8 mouse cellular contexts compared by ENCODE assay signal in the genomic region with DNA sequence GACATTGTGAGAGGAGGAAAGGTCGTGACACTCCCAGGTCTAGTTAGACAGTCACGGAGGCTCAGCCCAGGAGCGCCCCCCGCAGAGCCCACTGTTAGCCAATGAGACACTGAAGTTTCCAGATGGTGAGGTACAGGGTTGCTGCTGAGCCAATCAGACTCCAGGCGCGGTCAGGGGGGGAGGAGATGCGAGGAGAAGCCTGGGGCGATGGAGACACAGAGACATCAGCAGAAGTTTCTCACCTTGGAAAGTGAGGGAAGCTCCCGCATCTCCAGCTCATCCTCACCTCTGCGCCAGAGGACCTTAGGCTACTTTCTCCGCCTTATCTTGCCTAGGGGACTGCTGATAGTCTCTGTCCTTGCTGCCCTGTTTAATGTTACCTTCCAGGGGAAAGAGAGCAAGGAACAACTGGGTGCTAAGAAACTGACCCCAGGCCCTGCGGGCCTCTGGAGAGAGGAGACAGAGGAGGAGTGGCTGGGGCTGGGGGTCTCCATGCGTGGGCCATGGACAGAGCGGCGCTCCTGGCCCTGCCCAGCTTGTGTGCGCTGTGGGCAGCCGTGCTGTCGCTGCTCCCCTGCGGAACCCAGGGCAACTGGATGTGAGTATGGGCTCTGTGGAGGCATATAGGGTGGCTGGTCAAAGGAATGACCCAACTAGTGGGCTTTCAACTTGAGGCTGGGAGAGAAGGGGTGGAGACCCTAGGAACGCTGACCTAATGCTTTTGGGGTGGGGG. TPM values are rescaled to one million over a fixed set of nuclear protein-coding genes. Genes with fewer than 3 reads are reported as not detected.
DNase-seq lines count a peak whose midpoint lies in the region; ATAC-seq and TF ChIP-seq lines count a peak whose summit lies in the region.

Wnt16 (plus strand) TSS at position 224 of the 733 bp plus-strand sequence.

- WGBS in intestine, embryonic 16.5 days: 5% methylated on average over 20 of the region's 20 CpGs
- WGBS in liver, postnatal 0 days (ENCODE audit: insufficient replicate concordance): 5% methylated on average over 20 of the region's 20 CpGs
- WGBS in stomach, embryonic 15.5 days: 4% methylated on average over 20 of the region's 20 CpGs

- H3K27me3 ChIP-seq in intestine, embryonic 16.5 days (replicated peaks; ENCODE audit: control insufficient read depth, insufficient read depth, low read length): peaks cover 23% of the 10 kb centered on the region
- peaks cover 25% of the 10 kb centered on the region for H3K27me3 ChIP-seq in liver, postnatal 0 days (ENCODE audit: insufficient read depth, low read length)
- H3K27me3 ChIP-seq in stomach, embryonic 15.5 days (replicated peaks): peaks cover 8% of the 10 kb centered on the region

- TF ChIP-seq CTCF in embryonic fibroblast, embryonic 13.5 days (IDR thresholded peaks at IDR 0.05; ENCODE audit: borderline replicate concordance, insufficient read depth, low read length): no peak
- no peak for TF ChIP-seq CTCF in liver, postnatal 0 days (IDR thresholded peaks at IDR 0.05; ENCODE audit: low read depth)

- intact Hi-C loops in gastrocnemius, postnatal 14 days (cut with DNase I; ENCODE audit: low total_unique reads): no loop called here

- no peaks in the 10 kb centered on the region for H3K36me3 ChIP-seq in intestine, embryonic 16.5 days (ENCODE audit: control insufficient read depth, insufficient read depth, low read length)
- no peaks in the 10 kb centered on the region for H3K36me3 ChIP-seq in liver, postnatal 0 days (replicated peaks; ENCODE audit: insufficient read depth, low read length)
- no peaks in the 10 kb centered on the region for H3K36me3 ChIP-seq in stomach, embryonic 15.5 days

- peak within 1 kb of the TSS; percentile 23 for H3K9ac ChIP-seq in intestine, embryonic 16.5 days (ENCODE audit: low read depth, low read length)
- no peak within 1 kb of the TSS for H3K9ac ChIP-seq in liver, postnatal 0 days (replicated peaks)
- 0 out of 2 replicates have a peak within 1 kb of the TSS, but pooled peaks have one; percentile 4 for H3K9ac ChIP-seq in stomach, embryonic 15.5 days

- DNase-seq in gastrocnemius, postnatal 14 days: peak; percentile 15
- no peak for DNase-seq in gastrocnemius, postnatal 10 days
- DNase-seq in ES-CJ7 (ENCODE audit: low read depth, low spot score): peak; percentile 90
- DNase-seq in liver, postnatal 0 days: no peak
- DNase-seq in thymus, adult 18-20 months: no peak

- TF ChIP-seq EP300 in liver, postnatal 0 days (IDR thresholded peaks at IDR 0.05; ENCODE audit: low read depth): no peak

- no peaks in the 10 kb centered on the region for H3K9me3 ChIP-seq in intestine, embryonic 16.5 days (ENCODE audit: control insufficient read depth, low read length)
- H3K9me3 ChIP-seq in liver, postnatal 0 days (ENCODE audit: low read length): no peaks in the 10 kb centered on the region
- H3K9me3 ChIP-seq in stomach, embryonic 15.5 days: no peaks in the 10 kb centered on the region

- peak within 1 kb of the TSS; percentile 71 for H3K4me2 ChIP-seq in intestine, embryonic 16.5 days (ENCODE audit: low read depth, low read length)
- peak within 1 kb of the TSS; percentile 51 for H3K4me2 ChIP-seq in liver, postnatal 0 days (ENCODE audit: low read depth, low read length)
- H3K4me2 ChIP-seq in stomach, embryonic 15.5 days: peak within 1 kb of the TSS; percentile 91

- peaks cover 5% of the 10 kb centered on the region for H3K4me1 ChIP-seq in embryonic fibroblast, embryonic 13.5 days (ENCODE audit: control insufficient read depth, insufficient read depth, low read length)
- peaks cover 20% of the 10 kb centered on the region for H3K4me1 ChIP-seq in intestine, embryonic 16.5 days (ENCODE audit: control insufficient read depth, insufficient read depth, low read length)
- H3K4me1 ChIP-seq in liver, postnatal 0 days (ENCODE audit: insufficient read depth): 0 out of 2 replicates have a peak, but pooled peaks cover 3% of the 10 kb centered on the region
- H3K4me1 ChIP-seq in stomach, embryonic 15.5 days: peaks cover 17% of the 10 kb centered on the region

- ATAC-seq in intestine, embryonic 16.5 days: peak; percentile 67
- no peak for ATAC-seq in liver, postnatal 0 days
- peak; percentile 23; the same call in 1 of the 2 replicates for ATAC-seq in stomach, embryonic 15.5 days (ENCODE audit: insufficient read depth, low FRiP score, low read depth)

- H3K4me3 ChIP-seq in embryonic fibroblast, embryonic 13.5 days (ENCODE audit: insufficient read depth, low read length): peak within 1 kb of the TSS; percentile 25
- peak within 1 kb of the TSS; percentile 41 for H3K4me3 ChIP-seq in intestine, embryonic 16.5 days (ENCODE audit: low read length)
- H3K4me3 ChIP-seq in liver, postnatal 0 days (ENCODE audit: low read depth, low read length): peak within 1 kb of the TSS; percentile 31
- H3K4me3 ChIP-seq in stomach, embryonic 15.5 days (replicated peaks): peak within 1 kb of the TSS; percentile 41

- TF ChIP-seq POLR2A in embryonic fibroblast, embryonic 13.5 days (IDR thresholded peaks at IDR 0.05; ENCODE audit: low read depth, low read length): peak; percentile 44

- H3K27ac ChIP-seq in embryonic fibroblast, embryonic 13.5 days (ENCODE audit: insufficient read depth, low read length): no peak within 1 kb of the TSS
- no peak within 1 kb of the TSS for H3K27ac ChIP-seq in intestine, embryonic 16.5 days (ENCODE audit: low read length)
- H3K27ac ChIP-seq in liver, postnatal 0 days (ENCODE audit: low read depth): no peak within 1 kb of the TSS
- H3K27ac ChIP-seq in stomach, embryonic 15.5 days: no peak within 1 kb of the TSS

RNA-seq across cellular contexts. Expression of gene Wnt16, which starts in this region (rescaled TPM):
- total RNA-seq in gastrocnemius, postnatal 14 days (2021): 1 to 10 TPM; 1.4 to 2.1 TPM
- total RNA-seq in gastrocnemius, postnatal 10 days (2021): 1 to 10 TPM; 1.9 to 3.3 TPM
- polyA plus RNA-seq in embryonic fibroblast, embryonic 13.5 days (2011; ENCODE audit: insufficient read length, low read depth, missing spikeins): 6.9 and 15.6 TPM in 2 replicates
- 0.16 and 0.23 TPM in 2 replicates for polyA plus RNA-seq in intestine, embryonic 16.5 days (2015; fragmentation: Nextera tagmentation; extraction: Ambion mirVana)
- polyA plus RNA-seq in liver, postnatal 0 days (2015; fragmentation: Nextera tagmentation; extraction: Ambion mirVana): not detected in 2 replicates
- 2.1 and 2.2 TPM in 2 replicates for polyA plus RNA-seq in stomach, embryonic 15.5 days (2015; fragmentation: Nextera tagmentation; extraction: Ambion mirVana)

Comparison
In these comparisons a context has a peak if more than half of its experiments do, and no peak if none do; other contexts are left out.
1. DNase-seq: peak in gastrocnemius, postnatal 14 days (single experiment) and ES-CJ7 (single experiment); none in gastrocnemius, postnatal 10 days (single experiment), liver, postnatal 0 days (single experiment) and thymus, adult 18-20 months (0 of 2).
2. Peak in ATAC-seq, H3K4me3 ChIP-seq, H3K9ac ChIP-seq and H3K4me2 ChIP-seq in intestine, embryonic 16.5 days; RNA of the gene not detected or under 1 TPM.
3. Peak in every context shown above with its lines, with median percentiles within 50 percentile points of each other: H3K4me3 ChIP-seq and H3K4me2 ChIP-seq.